Mouse (Mus musculus): ENCODE results near the gene Mga. TPM values are rescaled to one million over a fixed set of nuclear protein-coding genes. Genes with fewer than 3 reads are reported as not detected.

Mga gene
- polyA plus RNA-seq (2012) = 1.8 and 2.4 TPM in 2 replicates

DNA sequence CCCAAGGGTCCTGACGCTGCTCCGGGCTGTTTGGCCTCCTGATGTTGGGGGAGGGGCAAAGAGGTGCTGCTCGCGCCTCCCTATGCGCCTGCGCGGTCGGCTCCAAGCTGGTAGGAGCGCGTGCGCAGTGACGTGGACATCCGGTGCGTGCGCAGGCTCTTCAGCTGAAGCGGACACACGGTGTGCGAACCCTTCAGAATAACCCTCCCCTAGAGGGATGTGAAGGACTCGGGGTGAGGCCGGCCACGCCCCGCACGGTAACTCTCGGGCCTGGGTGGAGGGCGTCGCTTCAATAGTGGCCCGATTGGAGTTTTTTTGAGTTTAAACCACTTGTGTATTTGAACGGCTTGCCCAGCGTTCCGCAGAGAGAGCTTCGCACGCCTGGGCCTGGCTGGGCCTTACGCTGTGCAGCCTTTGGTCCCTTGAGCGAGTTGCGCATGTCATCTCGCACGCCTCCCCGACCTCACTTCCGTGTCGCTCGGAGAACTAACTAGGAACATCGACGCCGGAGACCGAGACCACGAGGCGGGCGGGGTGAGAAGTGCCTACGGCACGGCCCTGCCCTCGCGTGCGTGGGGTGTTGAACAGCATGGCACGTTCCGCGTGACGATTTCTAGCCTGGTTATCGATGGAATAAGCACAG, at the start of gene Mga:
Gene Mga, plus strand, starts transcription at position 139 of the 643 bp plus-strand sequence.

GRCm38 (mm10) chr2:119972537-119972879, 75.5 kb downstream of the Mga start, which contains the start of gene Mapkbp1:
Gene Mapkbp1, plus strand, starts transcription at chr2:119972699.

Other genes with a start within 250 kb of the Mga start
- gene Ndufaf1, start 234.4 kb upstream of the Mga start, polyA plus RNA-seq (2012) = 3.1 and 4.6 TPM in 2 replicates
- gene Rtf1, start 222.2 kb upstream of the Mga start, polyA plus RNA-seq (2012) = 54.8 and 75.6 TPM in 2 replicates
- 0.82 and 0.90 TPM in 2 replicates for gene Itpka, start 154.9 kb upstream of the Mga start, polyA plus RNA-seq (2012)
- gene Ltk, start 136.8 kb upstream of the Mga start, polyA plus RNA-seq (2012) = 0.06 and 0.09 TPM in 2 replicates
- 21.8 and 23.2 TPM in 2 replicates for gene Rpap1, start 109.7 kb upstream of the Mga start, polyA plus RNA-seq (2012)
- 0.16 and 0.34 TPM in 2 replicates for gene Tyro3, start 99.5 kb upstream of the Mga start, polyA plus RNA-seq (2012)
- 2.5 and 3.4 TPM in 2 replicates for gene Mapkbp1, start 75.5 kb downstream of the Mga start, polyA plus RNA-seq (2012)
- gene Jmjd7, start 130.3 kb downstream of the Mga start, polyA plus RNA-seq (2012) = 8.5 and 8.8 TPM in 2 replicates
- gene Gm28042, start 130.3 kb downstream of the Mga start, polyA plus RNA-seq (2012) = 1.3 and 1.4 TPM in 2 replicates
- 8.6 and 8.7 TPM in 2 replicates for gene Pla2g4b, start 136.2 kb downstream of the Mga start, polyA plus RNA-seq (2012)